Comparison of ENCODE assay signal across 18 mouse cellular contexts in genomic region chr17:70626396-70626795, GRCm38 (mm10).
DNase-seq lines count a peak whose midpoint lies in the region; TF ChIP-seq lines count a peak whose summit lies in the region.
"Had no signal": no experiment of that assay in that cellular context is flagged by ENCODE, and none has a peak within 500 bp of the region (broad histone marks: within the 10 kb centered on the region; RNA-seq: fewer than 3 reads in every experiment).

No protein-coding gene starts in this region.

- H3K27ac ChIP-seq in layer of hippocampus, adult 2 months, result peak overlapping the region; percentile 64; the same call in 1 of the 2 replicates
- H3K27ac ChIP-seq: embryonic facial prominence, embryonic 10.5 days; embryonic facial prominence, embryonic 12.5 days; forebrain, embryonic 13.5 days; forebrain, embryonic 15.5 days had no signal

- intact Hi-C loops in left cerebral cortex, postnatal 4 days (cut with DNase I), result no loop called here

- peak; percentile 29 to 33 for DNase-seq in cerebellum, adult 18-20 months
- no peak for DNase-seq in cerebellum, adult 9-10 months
- DNase-seq in cerebellum, postnatal 14 days, result peak; percentile 68 to 72
- DNase-seq in cerebellum, adult 8-10 months, result no peak
- DNase-seq in layer of hippocampus, adult 2 months (ENCODE audit: low spot score in 2 of 2), result no peak
- DNase-seq in layer of hippocampus, postnatal 25 days (ENCODE audit: extremely low spot score in 1 of 2, low spot score in 1 of 2), result no peak
- peak; percentile 50 for DNase-seq in left cerebral cortex, postnatal 4 days
- DNase-seq in left cerebral cortex, adult 8-10 months (ENCODE audit: low spot score in 2 of 2), result no peak
- DNase-seq: adrenal gland, adult 8-10 months; adrenal gland, postnatal 14 days; adrenal gland, postnatal 36 days; B cell, adult 2 months; cerebellum, adult 11 months; forebrain, postnatal 0 days had no signal

- H3K4me3 ChIP-seq in layer of hippocampus, adult 2 months, result no peak overlapping the region
- H3K4me3 ChIP-seq: embryonic facial prominence, embryonic 10.5 days; embryonic facial prominence, embryonic 12.5 days; forebrain, embryonic 13.5 days; forebrain, embryonic 15.5 days had no signal

- no peak for TF ChIP-seq CTCF in layer of hippocampus, adult 2 months (conservative IDR thresholded peaks at IDR 0.05)

Comparison
In these comparisons a context has a peak if more than half of its experiments do, and no peak if none do; other contexts are left out.
1. DNase-seq: peak in cerebellum, adult 18-20 months (2 of 2), cerebellum, postnatal 14 days (2 of 2) and left cerebral cortex, postnatal 4 days (single experiment); none in cerebellum, adult 9-10 months (single experiment), cerebellum, adult 8-10 months (single experiment), layer of hippocampus, adult 2 months (0 of 2), layer of hippocampus, postnatal 25 days (0 of 2) and left cerebral cortex, adult 8-10 months (0 of 2).